Mouse (Mus musculus) MEL (cell line): ENCODE results near the gene Lcn6.

Source experiments
- BHLHE40 ChIP-seq: IDR thresholded peaks from 2 replicates; pipeline ENCODE4 v1.6.1; 2012; ENCODE audit warnings: low read depth, mild to moderate bottlenecking, inconsistent platforms, low read length, improper control_type of control experiment, borderline replicate concordance
- CTCF ChIP-seq, 3 experiments: IDR thresholded peaks in 2 of 3; conservative IDR thresholded peaks in 1 of 3; 2 replicates each; pipeline ENCODE4 v1.5.1; 2011 to 2012; ENCODE audit warnings: low read length in 3 of 3, low read depth in 2 of 3, mild to moderate bottlenecking in 2 of 3, improper control_type of control experiment in 1 of 3, inconsistent platforms in 1 of 3, mixed read lengths in 1 of 3, moderate library complexity in 1 of 3; ENCODE audit not compliant: control insufficient read depth in 1 of 3, insufficient read depth in 1 of 3, poor library complexity in 1 of 3, severe bottlenecking in 1 of 3
- EP300 ChIP-seq, 2 experiments: IDR thresholded peaks; 2 replicates each; pipeline ENCODE4 v1.6.1; 2011; ENCODE audit warnings: improper control_type of control experiment in 2 of 2, low read length in 2 of 2, low read depth in 1 of 2, mild to moderate bottlenecking in 1 of 2
- HCFC1 ChIP-seq: IDR thresholded peaks from 2 replicates; pipeline ENCODE4 v1.6.1; 2012; ENCODE audit warnings: low read depth, mild to moderate bottlenecking, inconsistent platforms, low read length, improper control_type of control experiment, moderate library complexity
- MAZ ChIP-seq: IDR thresholded peaks from 2 replicates; pipeline ENCODE4 v1.6.1; 2012; ENCODE audit warnings: low read depth, mild to moderate bottlenecking, inconsistent platforms, low read length, improper control_type of control experiment
- MEF2A ChIP-seq: IDR thresholded peaks from 2 replicates; pipeline ENCODE4 v1.6.1; 2014; ENCODE audit warnings: low read depth, mild to moderate bottlenecking, inconsistent platforms, low read length, improper control_type of control experiment; ENCODE audit not compliant: poor library complexity, insufficient replicate concordance, severe bottlenecking; ENCODE audit errors: extremely low read depth
- MYC ChIP-seq: IDR thresholded peaks from 2 replicates; pipeline ENCODE4 v1.6.1; 2011; ENCODE audit warnings: low read depth, mild to moderate bottlenecking, low read length, improper control_type of control experiment, moderate library complexity
- NRF1 ChIP-seq: IDR thresholded peaks from 2 replicates; pipeline ENCODE4 v1.6.1; 2014; ENCODE audit warnings: low read depth, mild to moderate bottlenecking, inconsistent platforms, low read length, improper control_type of control experiment, moderate library complexity; ENCODE audit not compliant: poor library complexity, insufficient read depth, severe bottlenecking
- POLR2A ChIP-seq, 2 experiments: IDR thresholded peaks; 2 replicates each; pipeline ENCODE4 v1.6.1; 2011 to 2012; ENCODE audit warnings: low read length in 2 of 2, mild to moderate bottlenecking in 2 of 2, control low read depth in 1 of 2, improper control_type of control experiment in 1 of 2, low read depth in 1 of 2, moderate library complexity in 1 of 2; ENCODE audit not compliant: control insufficient read depth in 1 of 2, insufficient read depth in 1 of 2, poor library complexity in 1 of 2
- SMC3 ChIP-seq: IDR thresholded peaks from 2 replicates; pipeline ENCODE4 v1.6.1; 2011; ENCODE audit warnings: low read depth, low read length, improper control_type of control experiment
- TAL1 ChIP-seq: IDR thresholded peaks from 2 replicates; pipeline ENCODE4 v1.6.1; 2012; ENCODE audit warnings: mild to moderate bottlenecking, inconsistent platforms, low read length, moderate library complexity, mixed read lengths

- TF ChIP-seq CTCF (IDR thresholded peaks at IDR 0.05 in 2 of 3, conservative IDR thresholded peaks at IDR 0.05 in 1 of 3; ENCODE audit: control insufficient read depth in 1 of 3, insufficient read depth in 1 of 3, low read depth in 2 of 3, low read length in 3 of 3, poor library complexity in 1 of 3, severe bottlenecking in 1 of 3), result no peak
- no peak for TF ChIP-seq BHLHE40
- no peak for TF ChIP-seq MEF2A
- no peak for TF ChIP-seq EP300 (IDR thresholded peaks at IDR 0.05; ENCODE audit: low read depth in 1 of 2, low read length in 2 of 2)
- no peak for TF ChIP-seq MYC
- no peak for TF ChIP-seq HCFC1
- no peak for TF ChIP-seq SMC3
- no peak for TF ChIP-seq NRF1
- TF ChIP-seq POLR2A (IDR thresholded peaks at IDR 0.05; ENCODE audit: control insufficient read depth in 1 of 2, insufficient read depth in 1 of 2, low read depth in 1 of 2, low read length in 2 of 2, poor library complexity in 1 of 2), result no peak
- TF ChIP-seq TAL1, result no peak
- no peak for TF ChIP-seq MAZ
Observed at GRCm38 (mm10) chr2:25654502-25654901, 22.1 kb upstream of the Lcn6 start.
